Mouse (Mus musculus): Measurements from ENCODE around the gene Cnot1.
"Not testable (repeated sequence)": the region's sequence is repeated elsewhere in the genome, so short reads cannot be mapped to it uniquely, and the experiment has no call there.

Cnot1 gene

GRCm38 (mm10) chr8:95807331-95807843 is at the start of gene Cnot1:
Gene Cnot1 (minus strand): TSS chr8:95807464.
- peak; percentile 95 to 97 for DNase-seq (ENCODE audit: low spot score in 2 of 2)

- no peak for DNase-seq (ENCODE audit: low spot score in 2 of 2)
These were observed 46.9 kb upstream of the Cnot1 start for GRCm38 (mm10) chr8:95854174-95854573.

- DNase-seq (ENCODE audit: low spot score in 2 of 2) = peak; percentile 64 to 70
These were observed 46.0 kb upstream of the Cnot1 start, which contains the start of gene Slc38a7 for GRCm38 (mm10) chr8:95853102-95853843. Gene Slc38a7 (minus strand): TSS chr8:95853539.

GRCm38 (mm10) chr8:95852290-95852689 is 45.0 kb upstream of the Cnot1 start:
- peak; percentile 13 to 62 for DNase-seq (ENCODE audit: low spot score in 2 of 2)

- DNase-seq (ENCODE audit: low spot score in 2 of 2) = no peak
These were observed 43.1 kb upstream of the Cnot1 start for GRCm38 (mm10) chr8:95850326-95850725.

GRCm38 (mm10) chr8:95848734-95849464 is 41.6 kb upstream of the Cnot1 start:
- DNase-seq (ENCODE audit: low spot score in 2 of 2) = no peak

GRCm38 (mm10) chr8:95848061-95848551 is 40.8 kb upstream of the Cnot1 start:
- DNase-seq (ENCODE audit: low spot score in 2 of 2) = no peak

- DNase-seq (ENCODE audit: low spot score in 2 of 2) = no peak
These were observed 37.8 kb upstream of the Cnot1 start for GRCm38 (mm10) chr8:95845026-95845425.

GRCm38 (mm10) chr8:95843968-95844367 is 36.7 kb upstream of the Cnot1 start:
- no peak for DNase-seq (ENCODE audit: low spot score in 2 of 2)

- no peak for DNase-seq (ENCODE audit: low spot score in 2 of 2)
These were observed 34.2 kb upstream of the Cnot1 start for GRCm38 (mm10) chr8:95841436-95841835.

GRCm38 (mm10) chr8:95839289-95839688 is 32.0 kb upstream of the Cnot1 start:
- DNase-seq (ENCODE audit: low spot score in 2 of 2) = no peak

GRCm38 (mm10) chr8:95837266-95837665 is 30.0 kb upstream of the Cnot1 start:
- no peak for DNase-seq (ENCODE audit: low spot score in 2 of 2)

GRCm38 (mm10) chr8:95835891-95836290 is 28.6 kb upstream of the Cnot1 start:
- no peak for DNase-seq (ENCODE audit: low spot score in 2 of 2)

- no peak for DNase-seq (ENCODE audit: low spot score in 2 of 2)
These were observed 26.2 kb upstream of the Cnot1 start for GRCm38 (mm10) chr8:95833435-95833984.

GRCm38 (mm10) chr8:95832603-95833434 is 25.6 kb upstream of the Cnot1 start:
- peak; percentile 79 to 81 for DNase-seq (ENCODE audit: low spot score in 2 of 2)

- no peak for DNase-seq (ENCODE audit: low spot score in 2 of 2)
These were observed 22.9 kb upstream of the Cnot1 start for GRCm38 (mm10) chr8:95830144-95830543.

GRCm38 (mm10) chr8:95825162-95825561 is 17.9 kb upstream of the Cnot1 start, which contains the start of gene Sap18b:
Gene Sap18b (plus strand): TSS chr8:95825346.
- not testable (repeated sequence) for DNase-seq (ENCODE audit: low spot score in 2 of 2)

GRCm38 (mm10) chr8:95822699-95823098 is 15.4 kb upstream of the Cnot1 start:
- no peak for DNase-seq (ENCODE audit: low spot score in 2 of 2)

GRCm38 (mm10) chr8:95822096-95822495 is 14.8 kb upstream of the Cnot1 start:
- no peak for DNase-seq (ENCODE audit: low spot score in 2 of 2)

GRCm38 (mm10) chr8:95821266-95821665 is 14.0 kb upstream of the Cnot1 start:
- no peak for DNase-seq (ENCODE audit: low spot score in 2 of 2)

- no peak for DNase-seq (ENCODE audit: low spot score in 2 of 2)
These were observed 10.9 kb upstream of the Cnot1 start for GRCm38 (mm10) chr8:95818211-95818610.
